Mouse (Mus musculus) layer of hippocampus, postnatal 10 days (tissue): ENCODE results near the gene Setd4. TPM values are rescaled to one million over a fixed set of nuclear protein-coding genes. Genes with fewer than 3 reads are reported as not detected.
A peak's percentile ranks its signal among the peaks of the same experiment; 100 is the strongest.

Experiments used
- DNase-seq, 2 experiments: peaks; one replicate each; pipeline ENCODE4 v3.0.0; 2021; ENCODE audit warnings: low spot score in 2 of 2
- total RNA-seq, 2 experiments: library from RNA; stranded (reverse); gene quantifications; 2 replicates each; pipeline ENCODE4 v1.2.3; 2021

The Setd4 gene
- total RNA-seq, 2 experiments from 2014 or later: 8.1 to 10.7 TPM

- DNase-seq: no peak
Measured at GRCm38 (mm10) chr16:93592711-93593110, 11.2 kb downstream of the Setd4 start.

GRCm38 (mm10) chr16:93591450-93592430 is 12.1 kb downstream of the Setd4 start:
- no peak for DNase-seq

- DNase-seq: no peak
Measured at GRCm38 (mm10) chr16:93590915-93591314, 12.9 kb downstream of the Setd4 start.

- no peak for DNase-seq
Measured at GRCm38 (mm10) chr16:93588281-93588680, 15.6 kb downstream of the Setd4 start.

GRCm38 (mm10) chr16:93586382-93586781 is 17.5 kb downstream of the Setd4 start:
- no peak for DNase-seq

- no peak for DNase-seq
Measured at GRCm38 (mm10) chr16:93585703-93586205, 18.1 kb downstream of the Setd4 start.

GRCm38 (mm10) chr16:93584976-93585702 is 18.7 kb downstream of the Setd4 start:
- no peak for DNase-seq

GRCm38 (mm10) chr16:93581125-93581524 is 22.7 kb downstream of the Setd4 start:
- no peak for DNase-seq

GRCm38 (mm10) chr16:93578346-93579005 is 25.4 kb downstream of the Setd4 start:
- DNase-seq: no peak

- DNase-seq: peak; percentile 91 to 93
Measured at GRCm38 (mm10) chr16:93576412-93577082, 27.3 kb downstream of the Setd4 start.

- no peak for DNase-seq
Measured at GRCm38 (mm10) chr16:93575574-93575973, 28.3 kb downstream of the Setd4 start.

- DNase-seq: no peak
Measured at GRCm38 (mm10) chr16:93574521-93575191, 29.2 kb downstream of the Setd4 start.

- DNase-seq: no peak
Measured at GRCm38 (mm10) chr16:93573434-93573833, 30.4 kb downstream of the Setd4 start.

GRCm38 (mm10) chr16:93572383-93572782 is 31.5 kb downstream of the Setd4 start:
- DNase-seq: no peak

- no peak for DNase-seq
Measured at GRCm38 (mm10) chr16:93558499-93558898, 45.4 kb downstream of the Setd4 start.

- no peak for DNase-seq
Measured at GRCm38 (mm10) chr16:93557646-93558045, 46.2 kb downstream of the Setd4 start.

GRCm38 (mm10) chr16:93552686-93553513 is 51.0 kb downstream of the Setd4 start:
- DNase-seq: no peak

- DNase-seq: no peak
Measured at GRCm38 (mm10) chr16:93549287-93549686, 54.6 kb downstream of the Setd4 start.

- DNase-seq: no peak
Measured at GRCm38 (mm10) chr16:93548045-93548444, 55.8 kb downstream of the Setd4 start.
